Mouse (Mus musculus) right cerebral cortex, postnatal 10 days (tissue): ENCODE results near the gene Bdh1.

Experiments used
- DNase-seq, 2 experiments: peaks; one replicate each; pipeline ENCODE4 v3.0.0; 2021; ENCODE audit warnings: low spot score in 2 of 2

Bdh1 gene

DNA sequence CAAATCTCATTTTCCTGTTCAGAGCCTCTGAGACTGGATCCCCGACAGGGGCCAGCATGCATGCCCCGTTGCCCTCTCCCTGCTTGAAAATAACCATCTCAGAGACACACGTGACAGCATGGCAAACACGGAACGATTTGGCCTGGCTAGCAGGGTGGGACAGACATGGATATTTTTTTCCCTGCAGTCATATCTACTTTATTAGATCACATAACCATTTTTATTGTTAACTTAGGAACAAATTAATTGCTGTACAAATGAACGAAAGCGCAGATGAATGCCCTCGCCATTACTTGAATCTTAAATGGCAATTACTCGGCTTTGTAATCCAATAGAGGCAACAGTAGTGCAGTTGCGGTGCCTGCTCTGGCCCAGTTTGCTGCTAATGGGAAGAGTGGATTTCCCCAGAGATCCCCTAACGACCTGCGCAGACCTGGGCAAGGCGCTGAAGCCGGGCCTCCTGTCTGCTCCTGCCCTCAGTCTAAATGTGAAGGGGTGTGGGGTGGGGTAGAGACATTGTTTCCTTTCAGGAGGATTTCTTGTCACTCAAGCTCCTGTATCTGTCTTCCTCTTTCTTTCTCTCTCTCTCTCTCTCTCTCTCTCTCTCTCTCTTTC is 79.8 kb downstream of the Bdh1 start:
- no peak for DNase-seq

DNA sequence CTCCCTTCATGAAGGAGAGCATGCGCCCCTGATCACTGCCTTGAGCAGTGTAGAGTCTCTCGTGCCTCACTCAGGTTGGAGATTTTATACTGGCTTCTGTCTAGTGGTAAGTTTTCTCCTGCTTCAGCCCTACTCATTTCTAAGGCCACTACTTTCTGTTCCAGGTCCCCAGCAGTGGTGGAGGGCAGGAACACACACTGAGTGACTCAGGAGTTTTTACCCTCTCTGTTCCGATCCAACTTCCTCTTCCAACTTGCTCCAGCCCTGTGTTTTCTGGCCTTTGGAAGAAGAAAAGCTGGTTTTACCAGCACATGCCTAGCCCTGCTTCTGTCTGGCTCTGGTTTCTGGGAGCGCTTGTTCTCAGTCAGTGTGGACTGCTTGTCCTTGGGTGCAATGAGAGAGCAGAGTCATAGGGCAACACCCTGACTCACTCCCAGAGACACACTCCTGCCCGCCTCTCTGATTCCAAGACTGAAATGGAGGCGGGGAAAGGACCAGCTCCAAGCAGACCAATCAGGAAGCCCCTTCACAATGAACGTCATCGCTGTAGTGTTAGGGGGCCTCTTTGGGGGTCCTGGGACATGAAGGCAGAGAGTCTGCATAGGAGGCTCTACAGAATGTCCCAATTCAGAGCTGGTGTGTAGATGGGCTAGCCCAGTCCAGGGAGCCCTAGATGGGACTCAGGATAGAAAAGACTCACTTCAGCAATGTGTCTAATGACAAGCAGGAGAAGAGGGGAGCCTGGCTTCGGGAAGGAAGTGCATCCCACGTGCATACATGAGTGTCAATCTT is 84.8 kb downstream of the Bdh1 start:
- DNase-seq = no peak

DNA sequence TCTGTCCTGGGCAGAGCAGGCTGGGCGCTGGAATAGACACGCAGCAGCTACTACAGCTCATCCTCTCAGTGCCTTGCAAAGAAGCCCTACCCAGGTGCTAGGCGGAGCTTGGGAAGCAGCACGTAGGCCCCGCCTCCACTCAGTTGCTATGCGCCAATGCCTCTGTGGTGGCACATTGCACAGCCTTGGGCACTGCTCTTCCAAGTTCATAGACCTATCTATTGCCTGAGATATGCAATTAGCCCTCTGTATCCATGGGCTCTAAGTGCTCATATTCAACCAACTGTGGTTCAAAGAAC is 85.3 kb downstream of the Bdh1 start:
- DNase-seq = no peak

DNA sequence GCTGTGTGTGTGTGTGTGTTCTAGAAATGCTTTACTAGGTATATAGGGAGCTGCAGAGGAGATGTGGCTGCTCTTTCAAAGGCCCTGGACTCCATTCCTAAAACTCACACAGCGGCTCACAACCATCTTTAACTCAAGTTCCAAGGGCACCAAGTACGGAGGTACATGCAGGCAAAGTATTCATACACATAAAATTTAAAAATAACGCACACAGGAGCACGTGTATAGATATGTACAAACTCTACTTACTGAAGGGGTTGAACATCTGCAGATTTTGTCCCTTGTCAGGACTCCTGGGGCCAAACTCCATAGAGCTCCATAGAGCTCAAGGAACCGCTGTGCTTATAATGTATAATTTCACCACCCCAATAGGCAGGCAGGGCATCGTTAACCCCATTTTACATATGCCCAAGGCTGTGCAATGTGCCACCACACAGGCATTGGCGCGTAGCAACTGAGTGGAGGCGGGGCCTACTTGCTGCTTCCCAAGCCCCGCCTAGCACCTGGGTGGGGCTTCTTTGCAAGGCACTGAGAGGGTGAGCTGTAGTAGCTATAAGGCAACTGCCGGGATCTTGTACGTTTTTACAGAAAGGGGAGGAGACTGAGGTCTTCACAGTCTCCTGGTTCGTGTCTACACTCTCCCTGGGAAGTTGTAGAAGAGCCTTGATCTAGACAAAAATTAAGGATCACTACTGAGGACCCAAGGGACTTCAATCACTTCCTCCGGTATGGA is 85.9 kb downstream of the Bdh1 start:
- DNase-seq = no peak
